ENCODE assay signal across 20 mouse cellular contexts in the genomic region with DNA sequence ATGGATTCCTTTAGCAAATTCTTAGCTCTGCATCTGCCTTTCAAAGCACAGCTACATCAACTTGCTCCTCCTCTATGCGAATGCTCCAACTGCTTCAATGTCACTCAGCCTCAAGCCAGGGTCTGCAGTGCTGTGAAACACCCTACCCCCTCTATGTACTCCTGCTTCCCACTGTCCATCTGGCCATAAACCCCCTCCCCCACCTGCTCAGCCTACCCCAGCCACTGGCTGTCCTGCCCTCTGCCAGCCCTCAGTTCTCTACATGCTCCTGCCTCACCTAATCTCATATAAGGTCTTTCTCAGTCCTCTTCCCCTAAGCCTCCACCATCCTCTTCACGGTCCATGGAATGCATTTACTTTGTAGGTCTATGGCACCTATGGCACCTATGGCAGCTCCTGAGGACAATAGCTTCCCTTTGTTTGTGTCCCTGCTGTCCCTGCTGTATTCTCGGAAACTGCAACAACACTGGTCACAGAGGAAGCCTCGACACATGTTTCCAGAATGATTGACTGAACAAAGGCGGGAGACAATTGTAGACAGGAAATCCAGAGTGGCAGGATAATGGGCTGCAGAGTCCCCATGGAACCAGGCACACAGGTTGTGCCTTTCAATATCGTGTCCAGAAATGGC.
DNase-seq lines count a peak whose midpoint lies in the region; ATAC-seq and TF ChIP-seq lines count a peak whose summit lies in the region.
"Had no signal": no experiment of that assay in that cellular context is flagged by ENCODE, and none has a peak within 500 bp of the region (broad histone marks: within the 10 kb centered on the region; RNA-seq: fewer than 3 reads in every experiment).

No protein-coding gene starts in this region.

- no peak overlapping the region for H3K4me3 ChIP-seq in lung, embryonic 16.5 days (ENCODE audit: low read length)
- H3K4me3 ChIP-seq in lung, adult 2 months (replicated peaks; ENCODE audit: extremely low read depth, low read depth, low read length) = no peak overlapping the region
- H3K4me3 ChIP-seq in hindbrain, embryonic 15.5 days = no peak overlapping the region
- H3K4me3 ChIP-seq: embryonic facial prominence, embryonic 15.5 days; gastrocnemius, adult 2 months; heart, embryonic 10.5 days; lung, embryonic 15.5 days had no signal

- 59% methylated on average over 6 of the region's 6 CpGs for WGBS in lung, embryonic 16.5 days
- WGBS in lung, adult 2 months = 48% methylated on average over 6 of the region's 6 CpGs
- WGBS in hindbrain, embryonic 15.5 days = 22% methylated on average over 6 of the region's 6 CpGs

- TF ChIP-seq CTCF in lung, adult 2 months (IDR thresholded peaks at IDR 0.05; ENCODE audit: insufficient read depth, low read length) = no peak

- peaks cover 6% of the 10 kb centered on the region for H3K4me1 ChIP-seq in lung, embryonic 16.5 days (replicated peaks; ENCODE audit: control insufficient read depth, insufficient read depth, low read length)
- no peaks in the 10 kb centered on the region for H3K4me1 ChIP-seq in lung, adult 2 months (ENCODE audit: control insufficient read depth, insufficient read depth, low read length)
- H3K4me1 ChIP-seq in hindbrain, embryonic 15.5 days (replicated peaks) = peaks cover 41% of the 10 kb centered on the region

- 0 out of 2 replicates have a peak overlapping the region, but pooled peaks have one; percentile 13 for H3K27ac ChIP-seq in lung, embryonic 16.5 days (ENCODE audit: low read length)
- 0 out of 2 replicates have a peak overlapping the region, but pooled peaks have one; percentile 79 for H3K27ac ChIP-seq in hindbrain, embryonic 15.5 days (replicated peaks)
- H3K27ac ChIP-seq: embryonic facial prominence, embryonic 15.5 days; gastrocnemius, adult 2 months; heart, embryonic 10.5 days; lung, embryonic 15.5 days had no signal

- DNase-seq in cerebellum, postnatal 10 days = peak; percentile 57 to 70
- DNase-seq in cerebellum, adult 11 months = no peak
- DNase-seq in lung, adult 2 months = no peak
- DNase-seq in retina, postnatal 1 day = peak; percentile 55
- no peak for DNase-seq in gastrocnemius, postnatal 25 days
- no peak for DNase-seq in adrenal gland, postnatal 25 days
- DNase-seq: adrenal gland, postnatal 14 days; cerebellum, postnatal 36 days; forebrain, postnatal 0 days; gastrocnemius, adult 2 months; heart, postnatal 14 days; kidney, postnatal 10 days; right cerebral cortex, postnatal 25 days had no signal

- no peaks in the 10 kb centered on the region for H3K27me3 ChIP-seq in lung, embryonic 16.5 days (ENCODE audit: control insufficient read depth, insufficient read depth, low read depth, low read length)
- no peaks in the 10 kb centered on the region for H3K27me3 ChIP-seq in hindbrain, embryonic 15.5 days
- H3K27me3 ChIP-seq: CH12.LX; lung, embryonic 15.5 days had no signal

- H3K4me2 ChIP-seq in lung, embryonic 16.5 days (ENCODE audit: low read depth, low read length) = no peak overlapping the region
- H3K4me2 ChIP-seq in hindbrain, embryonic 15.5 days = no peak overlapping the region
- H3K4me2 ChIP-seq: embryonic facial prominence, embryonic 15.5 days; lung, embryonic 15.5 days had no signal

- H3K9me3 ChIP-seq in lung, embryonic 16.5 days (ENCODE audit: control insufficient read depth, low read length) = no peaks in the 10 kb centered on the region
- H3K9me3 ChIP-seq in hindbrain, embryonic 15.5 days = no peaks in the 10 kb centered on the region
- H3K9me3 ChIP-seq: embryonic facial prominence, embryonic 15.5 days; heart, embryonic 10.5 days; lung, embryonic 15.5 days had no signal

- no peak overlapping the region for H3K9ac ChIP-seq in lung, embryonic 16.5 days (ENCODE audit: low read length)
- no peak overlapping the region for H3K9ac ChIP-seq in hindbrain, embryonic 15.5 days
- H3K9ac ChIP-seq: embryonic facial prominence, embryonic 15.5 days; lung, embryonic 15.5 days had no signal

- ATAC-seq in lung, embryonic 16.5 days (ENCODE audit: low read depth) = 0 out of 2 replicates have a peak, but pooled peaks have one; percentile 7
- ATAC-seq in hindbrain, embryonic 15.5 days (ENCODE audit: low FRiP score, low read depth) = no peak
- ATAC-seq: forebrain, postnatal 0 days; intestine, postnatal 0 days had no signal

- TF ChIP-seq POLR2A in lung, adult 2 months (IDR thresholded peaks at IDR 0.05; ENCODE audit: borderline replicate concordance, extremely low read depth, low read depth, low read length) = no peak

- no peaks in the 10 kb centered on the region for H3K36me3 ChIP-seq in lung, embryonic 16.5 days (ENCODE audit: control insufficient read depth, insufficient read depth, low read length)
- no peaks in the 10 kb centered on the region for H3K36me3 ChIP-seq in hindbrain, embryonic 15.5 days
- H3K36me3 ChIP-seq: embryonic facial prominence, embryonic 15.5 days; heart, embryonic 10.5 days; lung, embryonic 15.5 days had no signal

Comparison
In these comparisons a context has a peak if more than half of its experiments do, and no peak if none do; other contexts are left out.
1. DNase-seq: peak in cerebellum, postnatal 10 days (2 of 2) and retina, postnatal 1 day (single experiment); none in cerebellum, adult 11 months (single experiment), lung, adult 2 months (single experiment), gastrocnemius, postnatal 25 days (single experiment) and adrenal gland, postnatal 25 days (single experiment).